Mouse (Mus musculus) embryonic fibroblast, embryonic 13.5 days (primary cell): ENCODE results near the gene Palld.

Source experiments
- CTCF ChIP-seq: IDR thresholded peaks from 2 replicates; pipeline ENCODE4 v1.5.1; 2011; ENCODE audit warnings: mild to moderate bottlenecking, control low read depth, low read length, moderate library complexity, borderline replicate concordance; ENCODE audit not compliant: insufficient read depth
- POLR2A ChIP-seq: IDR thresholded peaks from 2 replicates; pipeline ENCODE4 v1.6.1; 2011; ENCODE audit warnings: low read depth, mild to moderate bottlenecking, control low read depth, low read length, moderate library complexity

DNA sequence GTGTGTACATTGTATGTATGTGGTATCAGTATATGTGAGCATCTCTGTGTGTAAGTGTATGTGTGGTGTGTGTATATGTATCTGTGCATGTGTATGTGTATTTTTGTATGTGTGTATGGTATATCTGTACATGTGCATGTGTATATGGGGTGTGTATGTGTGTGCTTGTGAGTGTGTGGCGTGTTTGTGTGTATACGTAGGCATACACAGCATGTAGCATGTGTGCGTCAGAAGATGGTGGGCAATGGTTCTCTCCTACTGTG, 435.0 kb downstream of the Palld start:
- no peak for TF ChIP-seq CTCF
- no peak for TF ChIP-seq POLR2A
